Mouse (Mus musculus) heart, postnatal 25 days (tissue): Measurements from ENCODE around the gene St3gal6. TPM values are rescaled to one million over a fixed set of nuclear protein-coding genes. Genes with fewer than 3 reads are reported as not detected.

Experiments used
- DNase-seq: peaks from one replicate; pipeline ENCODE4 v3.0.0; 2022; ENCODE audit warnings: low spot score
- intact Hi-C: fragments of 180-260 bp; cut with DNase I; formaldehyde crosslinking; loops from one replicate; pipeline ENCODE4 v1.15.1; 2025
- total RNA-seq, 2 experiments: library from RNA; stranded (reverse); gene quantifications; 2 replicates each; pipeline ENCODE4 v1.2.3; 2021

Gene St3gal6
- total RNA-seq, 2 experiments from 2014 or later = 40.6 to 44.7 TPM

DNA sequence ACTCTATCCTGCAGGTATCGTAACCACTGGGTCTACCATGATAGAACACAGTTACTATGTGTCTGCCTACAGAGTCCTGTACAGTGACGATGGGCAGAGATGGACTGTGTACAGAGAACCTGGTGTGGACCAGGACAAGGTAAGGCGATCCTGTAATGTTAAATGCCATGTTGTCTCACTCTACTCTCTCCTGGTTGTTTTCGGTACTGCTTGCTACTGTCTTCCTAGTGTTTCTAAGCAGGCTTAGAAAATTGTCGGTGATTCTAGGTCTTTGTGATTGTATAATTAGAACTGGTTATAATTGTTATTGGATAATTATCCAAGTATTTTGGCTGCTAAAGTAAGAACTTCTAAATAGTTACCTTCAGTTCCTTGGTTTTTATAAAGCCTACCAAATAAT, 72.4 kb downstream of the St3gal6 start:
- no peak for DNase-seq
- intact Hi-C loops = loop anchor here (1.0 to 5.0 kb wide), 4 partner anchors 39 to 301 kb away; no protein-coding TSS in a partner anchor

DNA sequence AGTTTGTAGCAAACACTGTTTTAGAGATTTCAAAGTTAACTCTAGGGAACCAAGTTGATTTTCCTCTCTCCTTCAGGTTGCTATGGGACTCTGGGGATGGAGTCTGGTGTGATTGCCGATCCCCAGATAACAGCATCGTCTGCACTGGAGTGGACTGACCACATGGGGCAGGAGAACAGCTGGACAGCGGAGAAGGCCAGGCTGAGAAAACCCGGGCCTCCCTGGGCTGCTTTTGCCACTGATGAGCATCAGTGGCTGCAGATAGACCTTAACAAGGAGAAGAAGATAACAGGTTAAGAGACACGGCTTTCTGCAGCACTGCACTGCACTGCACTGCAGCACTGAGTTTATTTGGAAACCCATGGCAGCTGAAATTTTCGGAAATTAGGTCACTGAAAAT, 73.4 kb downstream of the St3gal6 start:
- no peak for DNase-seq
- intact Hi-C loops = loop anchor here (1.0 to 5.0 kb wide), 4 partner anchors 38 to 302 kb away; no protein-coding TSS in a partner anchor

DNA sequence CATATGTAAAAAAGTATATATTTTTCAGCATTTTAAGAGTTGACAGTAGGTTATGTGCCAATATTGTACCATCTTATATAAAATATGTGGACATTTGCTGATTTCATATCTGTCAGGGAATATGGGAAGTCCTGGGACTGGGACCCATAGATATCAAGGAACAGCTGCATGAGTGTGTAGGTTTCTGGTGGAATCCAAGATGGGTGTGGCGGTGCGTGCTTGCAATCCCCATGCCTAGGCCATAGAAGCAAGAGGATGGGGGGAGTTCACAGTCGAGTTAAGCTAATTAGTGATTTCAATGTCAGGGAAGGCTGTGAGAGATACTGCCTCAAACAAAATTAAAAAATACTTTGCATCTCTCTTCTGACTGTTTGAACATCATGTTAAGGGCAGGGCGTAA, 75.0 kb downstream of the St3gal6 start:
- intact Hi-C loops = no loop called here
- DNase-seq = no peak

DNA sequence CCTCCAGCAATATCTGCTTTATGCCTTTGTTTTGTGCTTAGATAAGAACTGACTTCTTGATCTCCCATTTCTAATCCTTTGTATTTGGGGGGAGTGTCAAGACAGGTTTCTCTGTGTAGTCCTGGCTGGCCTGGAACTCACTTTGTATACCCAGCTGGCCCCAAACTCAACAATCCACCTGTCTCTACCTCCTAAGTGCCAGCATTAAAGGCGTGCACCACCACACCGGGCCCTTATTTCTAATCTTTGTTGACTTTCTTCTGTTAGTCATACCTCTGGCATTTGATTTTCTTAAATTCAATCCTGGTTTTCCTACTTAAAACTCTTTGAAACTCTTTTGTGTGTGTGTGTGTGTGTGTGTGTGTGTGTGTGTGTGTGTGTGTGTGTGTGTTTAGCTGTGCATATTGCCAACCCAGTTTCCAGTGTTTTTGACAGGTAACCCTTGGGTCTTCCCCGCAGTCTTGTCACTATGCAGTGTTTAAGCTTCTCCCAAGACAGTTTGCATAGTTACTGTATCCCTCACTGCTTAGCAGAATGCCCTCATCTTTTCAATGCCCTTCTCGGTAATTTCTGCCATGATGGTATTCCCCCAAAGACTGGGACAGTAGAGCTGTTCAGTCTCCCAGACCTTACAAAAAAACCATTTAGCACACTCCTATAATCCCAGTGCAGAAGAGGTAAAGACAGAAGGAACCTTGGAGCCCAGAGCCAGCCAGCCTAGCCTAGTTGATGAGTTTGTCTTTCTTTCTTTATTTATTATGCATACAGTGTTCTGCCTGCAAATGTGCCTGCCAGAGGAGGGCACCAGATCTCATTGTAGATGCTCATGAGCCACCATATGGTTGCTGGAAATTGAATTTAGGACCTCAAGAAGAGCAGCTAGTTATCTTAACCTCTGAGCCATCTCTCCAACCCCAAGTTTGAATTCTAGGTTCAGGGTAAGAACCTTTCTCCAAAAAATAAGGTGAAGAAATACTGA, 77.5 kb downstream of the St3gal6 start:
- intact Hi-C loops = no loop called here
- DNase-seq = no peak

DNA sequence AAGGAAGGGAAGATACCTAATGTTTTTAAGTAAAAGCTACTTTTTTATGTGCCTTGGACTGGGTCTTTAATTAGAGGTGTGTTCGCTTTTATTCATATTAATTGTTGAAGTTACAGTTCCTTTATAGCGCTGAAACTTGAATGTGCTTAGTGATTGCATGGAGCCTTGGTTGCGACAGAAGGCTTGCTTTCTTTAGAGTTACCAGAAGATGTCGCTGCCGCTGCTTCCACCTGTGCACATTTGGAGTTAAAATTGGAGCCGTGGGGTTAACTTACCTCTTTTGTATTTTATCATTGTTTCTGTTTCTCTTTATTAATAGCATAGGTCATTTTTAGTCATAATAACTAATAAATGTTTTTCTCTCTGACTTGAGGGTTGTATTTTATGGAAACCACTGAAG, 79.3 kb downstream of the St3gal6 start:
- DNase-seq = no peak
- intact Hi-C loops = no loop called here

DNA sequence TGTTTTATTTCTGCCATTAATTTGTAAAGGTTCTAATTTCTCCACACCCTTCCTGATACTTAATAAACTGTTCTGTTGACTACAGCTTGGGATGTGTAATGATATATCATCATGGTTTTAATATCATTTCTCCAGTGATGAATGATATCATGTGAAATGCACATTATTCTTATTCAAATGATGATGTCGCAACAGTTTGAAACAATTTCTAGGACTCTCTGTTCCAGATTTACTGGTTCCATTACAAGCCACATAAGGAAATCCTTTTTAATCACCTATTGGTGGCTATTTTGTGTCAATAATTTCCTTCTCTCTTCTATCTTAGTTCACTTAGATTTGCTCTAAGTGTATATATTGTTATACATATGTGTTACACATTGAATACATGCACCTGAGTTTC, 91.7 kb downstream of the St3gal6 start:
- intact Hi-C loops = no loop called here
- DNase-seq = no peak

DNA sequence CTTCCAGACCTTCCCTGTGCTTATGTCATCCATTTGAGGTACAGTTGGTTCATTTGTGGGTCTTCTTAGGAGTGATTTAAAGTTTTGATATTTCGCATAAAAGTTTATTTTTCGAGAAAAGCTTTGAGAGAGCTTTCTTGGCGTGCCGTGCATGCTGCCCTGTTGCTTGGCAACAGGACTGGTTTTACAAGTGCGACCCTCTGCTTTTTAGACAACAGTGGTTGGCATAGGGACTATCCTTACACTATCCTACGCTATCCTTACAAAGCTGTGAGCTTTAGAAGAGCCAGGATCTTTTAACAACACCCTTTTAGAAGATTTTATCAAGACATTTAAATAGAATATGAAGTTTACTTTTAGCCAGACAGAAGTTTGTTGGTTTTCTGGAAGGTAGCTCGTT, 93.8 kb downstream of the St3gal6 start:
- no peak for DNase-seq
- intact Hi-C loops = no loop called here

DNA sequence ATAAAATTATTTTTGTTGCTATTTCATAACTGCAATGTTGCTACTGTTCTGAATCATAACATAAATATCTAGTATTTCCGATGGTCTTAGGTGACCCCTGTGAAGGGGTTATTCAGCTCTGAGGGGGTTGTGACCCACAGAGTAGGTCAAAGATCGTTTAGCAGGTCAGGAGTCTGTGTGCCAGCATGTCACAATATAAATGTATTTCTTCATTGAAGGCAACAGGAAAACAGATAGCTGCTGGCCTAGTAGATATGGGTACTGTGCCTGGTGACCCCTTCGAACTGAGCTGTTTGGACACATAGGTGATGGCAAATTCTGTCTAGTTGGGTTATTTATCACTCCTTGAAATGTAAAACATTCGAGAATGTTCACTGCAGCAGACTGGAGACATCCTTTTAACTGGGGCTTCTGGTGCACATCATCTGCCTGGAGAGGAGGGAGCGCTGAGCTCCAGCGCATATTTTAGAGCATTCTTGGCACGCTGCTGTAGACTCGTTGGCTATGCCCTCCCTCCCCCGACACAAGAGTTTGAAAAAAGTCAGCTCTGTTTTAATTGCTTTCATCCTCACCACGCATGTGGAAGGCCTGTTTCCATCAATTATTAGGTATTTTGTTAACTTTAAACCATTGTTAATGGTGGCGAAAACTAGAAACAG, 102.2 kb downstream of the St3gal6 start:
- intact Hi-C loops = no loop called here
- no peak for DNase-seq

Other genes with a start within 250 kb of the St3gal6 start
- gene Dcbld2, start 115.8 kb downstream of the St3gal6 start, total RNA-seq = 10 to 100 TPM; 17.8 to 19.2 TPM
- gene Gm813, start 92.7 kb upstream of the St3gal6 start, total RNA-seq = not detected
- not detected for gene E330017A01Rik, start 114.5 kb upstream of the St3gal6 start, total RNA-seq
- gene Cpox, start 146.0 kb upstream of the St3gal6 start, total RNA-seq = 10 to 100 TPM; 35.3 to 40.8 TPM
- not detected for gene Gpr15, start 194.8 kb upstream of the St3gal6 start, total RNA-seq
- gene Cldnd1, start 203.7 kb upstream of the St3gal6 start, total RNA-seq = 10 to 100 TPM; 55.7 to 59.6 TPM
- not detected for gene Olfr172, start 238.9 kb upstream of the St3gal6 start, total RNA-seq